Mouse (Mus musculus): ENCODE measurements around the gene Gimap7. TPM values are rescaled to one million over a fixed set of nuclear protein-coding genes. Genes with fewer than 3 reads are reported as not detected.

Gimap7 gene
- polyA plus RNA-seq, 1 experiment from 2014 or later, result 0.09 TPM

DNA sequence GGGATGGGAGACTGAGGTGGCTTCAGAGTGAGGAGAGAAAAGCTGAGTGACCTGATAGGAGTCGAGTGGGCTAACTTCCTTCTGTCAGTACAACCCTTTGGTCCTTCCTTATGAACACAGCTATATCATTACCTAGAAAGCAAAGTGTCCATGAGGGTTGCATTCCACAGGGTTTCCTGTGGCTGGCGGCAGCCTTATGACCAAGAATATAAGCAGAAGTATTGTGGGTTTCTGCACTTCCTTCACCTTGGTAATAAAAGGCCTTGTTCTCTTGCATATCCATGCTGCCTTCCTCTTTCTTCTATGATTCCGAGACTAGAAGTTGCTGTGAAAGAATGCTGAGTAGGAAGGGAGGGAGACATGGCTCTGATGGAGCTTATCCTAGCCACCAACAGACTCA is 19.5 kb upstream of the Gimap7 start:
- no peaks in the 10 kb centered on the region for H3K4me1 ChIP-seq (replicated peaks; ENCODE audit: control insufficient read depth, insufficient read depth, low read length)
- no peak for ATAC-seq
- no peaks in the 10 kb centered on the region for H3K9me3 ChIP-seq (ENCODE audit: control insufficient read depth)
- H3K36me3 ChIP-seq (ENCODE audit: control insufficient read depth, insufficient read depth), result no peaks in the 10 kb centered on the region
- no peak overlapping the region for H3K9ac ChIP-seq (ENCODE audit: low read depth, low read length)
- 82% methylated on average over 3 of the region's 3 CpGs for WGBS
- no peak for TF ChIP-seq CTCF (IDR thresholded peaks at IDR 0.05; ENCODE audit: low read depth)
- H3K27ac ChIP-seq (ENCODE audit: low read depth, low read length), result no peak overlapping the region
- no peak overlapping the region for H3K4me2 ChIP-seq (replicated peaks; ENCODE audit: low read depth)
- H3K4me3 ChIP-seq (ENCODE audit: low read depth, low read length), result no peak overlapping the region
- H3K27me3 ChIP-seq (replicated peaks; ENCODE audit: control insufficient read depth, insufficient read depth, low read length), result no peaks in the 10 kb centered on the region

DNA sequence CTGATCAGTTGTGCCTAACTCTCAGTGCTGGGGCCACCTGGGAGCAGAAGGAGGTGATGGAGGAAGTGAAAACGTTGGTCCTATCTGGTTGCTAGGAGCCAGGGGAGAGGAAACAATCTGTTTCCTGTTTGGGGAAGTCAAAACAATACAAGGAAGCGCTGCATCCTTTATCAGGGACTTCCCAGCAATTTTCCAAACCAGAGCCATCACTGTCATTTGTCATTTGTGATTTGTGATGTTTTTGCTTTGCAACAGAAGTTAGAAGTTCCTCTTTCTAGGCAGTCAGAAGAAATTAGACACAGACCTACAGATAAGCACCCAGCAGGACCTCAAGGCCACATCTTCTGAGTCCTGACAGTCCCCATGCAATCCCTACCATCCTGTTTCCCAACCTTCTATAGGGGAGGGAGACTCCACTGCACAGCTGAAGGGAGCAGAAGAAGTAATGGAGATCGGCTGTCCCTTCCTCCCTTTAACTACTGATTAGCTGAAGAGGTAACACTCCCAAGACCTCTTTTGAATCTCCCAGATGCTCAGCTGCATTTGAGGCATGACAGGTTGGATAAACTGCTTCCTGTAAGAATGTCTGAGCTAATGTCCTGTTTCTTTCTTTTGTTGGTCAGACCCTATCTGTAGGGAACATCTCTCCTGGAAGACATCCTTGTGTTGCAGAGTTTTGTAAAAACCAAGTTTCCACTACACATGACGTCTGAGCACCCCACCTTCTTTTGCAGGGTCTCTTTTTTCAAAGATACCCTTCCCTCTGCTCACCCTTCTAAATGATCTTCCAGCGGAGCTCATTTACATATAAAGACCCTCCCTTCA is 18.0 kb upstream of the Gimap7 start:
- Histone ChIP-seq H3K4me1 (replicated peaks; ENCODE audit: control insufficient read depth, insufficient read depth, low read length) (no peaks in the 10 kb centered on the region), H3K9me3 (ENCODE audit: control insufficient read depth) (no peaks in the 10 kb centered on the region), H3K27me3 (replicated peaks; ENCODE audit: control insufficient read depth, insufficient read depth, low read length) (no peaks in the 10 kb centered on the region), H3K9ac (ENCODE audit: low read depth, low read length) (no peak overlapping the region), H3K36me3 (ENCODE audit: control insufficient read depth, insufficient read depth) (no peaks in the 10 kb centered on the region), H3K27ac (ENCODE audit: low read depth, low read length) (no peak overlapping the region; the same call in 1 of the 2 replicates), H3K4me2 (replicated peaks; ENCODE audit: low read depth) (no peak overlapping the region), H3K4me3 (ENCODE audit: low read depth, low read length) (no peak overlapping the region)
- ATAC-seq, result no peak
- 54% methylated on average over 5 of the region's 5 CpGs for WGBS
- no peak for TF ChIP-seq CTCF (IDR thresholded peaks at IDR 0.05; ENCODE audit: low read depth)

DNA sequence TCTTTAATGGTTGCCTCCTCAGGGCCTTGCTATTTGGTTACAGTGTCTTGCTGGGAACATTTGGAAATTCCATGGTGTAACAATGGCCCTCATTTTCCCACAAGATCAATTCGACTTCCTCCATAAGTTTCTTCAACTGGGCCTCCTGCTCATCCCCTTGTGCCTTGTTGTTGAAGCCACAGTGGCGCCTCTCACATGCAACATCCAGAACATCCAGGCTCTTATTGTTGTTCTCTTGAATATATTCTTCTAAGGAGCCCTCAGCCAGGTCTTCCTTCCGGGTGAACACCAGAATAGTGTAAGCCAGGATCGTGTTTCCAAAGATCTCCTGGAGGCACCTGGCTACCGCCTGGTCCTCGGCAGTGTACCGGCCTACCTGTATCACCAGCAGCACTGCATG is 16.3 kb upstream of the Gimap7 start:
- no peak overlapping the region for H3K4me3 ChIP-seq (ENCODE audit: low read depth, low read length)

DNA sequence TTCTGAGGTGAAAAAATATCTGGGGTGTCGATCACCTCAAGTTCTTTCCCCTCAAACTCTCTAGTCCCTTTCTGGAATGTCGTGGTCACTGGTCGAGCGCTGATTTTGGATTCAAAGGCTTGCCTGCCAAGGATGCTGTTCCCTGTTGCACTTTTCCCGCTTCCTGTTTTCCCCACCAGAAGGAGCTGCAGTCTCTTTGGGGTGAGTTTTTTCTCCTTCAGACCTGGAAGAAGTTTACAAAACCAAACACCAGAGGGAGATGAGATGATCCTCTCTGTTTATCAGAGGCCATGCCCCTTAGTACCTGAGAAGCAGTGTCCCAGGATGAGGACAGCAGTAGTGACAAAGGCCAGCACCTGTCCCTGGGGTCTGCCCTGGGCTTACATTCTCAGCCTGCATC is 15.8 kb upstream of the Gimap7 start:
- no peak overlapping the region for H3K4me2 ChIP-seq (replicated peaks; ENCODE audit: low read depth)
- no peak overlapping the region for H3K9ac ChIP-seq (ENCODE audit: low read depth, low read length)
- H3K36me3 ChIP-seq (ENCODE audit: control insufficient read depth, insufficient read depth), result no peaks in the 10 kb centered on the region
- TF ChIP-seq CTCF (IDR thresholded peaks at IDR 0.05; ENCODE audit: low read depth), result peak; percentile 60
- no peaks in the 10 kb centered on the region for H3K4me1 ChIP-seq (replicated peaks; ENCODE audit: control insufficient read depth, insufficient read depth, low read length)
- H3K27me3 ChIP-seq (replicated peaks; ENCODE audit: control insufficient read depth, insufficient read depth, low read length), result no peaks in the 10 kb centered on the region
- WGBS, result 66% methylated on average over 5 of the region's 5 CpGs
- H3K9me3 ChIP-seq (ENCODE audit: control insufficient read depth), result no peaks in the 10 kb centered on the region
- ATAC-seq, result no peak
- H3K4me3 ChIP-seq (ENCODE audit: low read depth, low read length), result no peak overlapping the region
- H3K27ac ChIP-seq (ENCODE audit: low read depth, low read length), result no peak overlapping the region

More for the DNA sequence above, 16.3 kb upstream of the Gimap7 start:
- Histone ChIP-seq H3K9me3 (ENCODE audit: control insufficient read depth) (no peaks in the 10 kb centered on the region), H3K27ac (ENCODE audit: low read depth, low read length) (no peak overlapping the region), H3K27me3 (replicated peaks; ENCODE audit: control insufficient read depth, insufficient read depth, low read length) (no peaks in the 10 kb centered on the region), H3K36me3 (ENCODE audit: control insufficient read depth, insufficient read depth) (no peaks in the 10 kb centered on the region), H3K9ac (ENCODE audit: low read depth, low read length) (no peak overlapping the region), H3K4me1 (replicated peaks; ENCODE audit: control insufficient read depth, insufficient read depth, low read length) (no peaks in the 10 kb centered on the region), H3K4me2 (replicated peaks; ENCODE audit: low read depth) (no peak overlapping the region)
- ATAC-seq, result no peak
- TF ChIP-seq CTCF (IDR thresholded peaks at IDR 0.05; ENCODE audit: low read depth), result no peak
- 85% methylated on average over 7 of the region's 7 CpGs for WGBS

DNA sequence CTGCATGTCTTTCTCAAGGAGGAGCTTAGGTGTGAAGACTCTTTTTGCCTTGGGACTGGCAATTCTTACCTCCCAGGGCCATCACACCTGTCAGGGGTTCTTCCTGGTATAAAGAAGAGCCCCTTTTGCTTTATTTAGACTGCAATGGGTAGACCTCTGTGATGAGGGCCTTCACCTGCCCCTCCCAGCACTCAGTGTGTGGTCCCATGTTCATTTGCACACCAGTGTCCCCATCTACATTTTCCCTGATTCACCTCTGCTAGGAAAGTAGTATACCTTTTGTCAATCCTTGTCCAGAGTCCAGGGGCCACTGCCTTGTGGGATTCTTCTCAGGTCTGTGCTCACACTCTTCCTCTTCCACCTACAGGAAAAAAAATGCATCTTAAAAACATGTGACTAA is 14.3 kb upstream of the Gimap7 start:
- H3K9me3 ChIP-seq (ENCODE audit: control insufficient read depth), result no peaks in the 10 kb centered on the region
- H3K27ac ChIP-seq (ENCODE audit: low read depth, low read length), result no peak overlapping the region
- H3K4me1 ChIP-seq (replicated peaks; ENCODE audit: control insufficient read depth, insufficient read depth, low read length), result no peaks in the 10 kb centered on the region

DNA sequence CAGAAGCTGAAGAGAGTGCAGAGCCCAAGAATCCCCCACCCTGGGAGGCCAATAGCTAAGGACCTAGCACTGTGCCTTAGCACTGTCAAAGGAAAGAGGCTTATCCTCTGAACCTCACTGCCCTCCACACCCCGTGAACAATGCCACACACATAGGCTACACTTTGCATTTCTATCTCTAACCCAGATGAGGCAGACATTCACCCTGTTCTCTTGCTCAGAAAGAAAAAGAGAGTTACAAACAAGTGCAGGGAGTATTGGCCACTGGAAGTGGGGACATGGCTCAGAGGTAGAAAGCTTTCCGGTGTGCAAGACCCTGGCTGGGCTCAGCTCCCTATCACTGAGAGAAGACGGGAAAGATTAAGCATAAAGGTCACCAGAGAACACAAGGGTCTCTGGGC is 12.3 kb upstream of the Gimap7 start:
- no peaks in the 10 kb centered on the region for H3K9me3 ChIP-seq (ENCODE audit: control insufficient read depth)

More for the DNA sequence above, 14.3 kb upstream of the Gimap7 start:
- Histone ChIP-seq H3K4me3 (ENCODE audit: low read depth, low read length) (no peak overlapping the region), H3K4me2 (replicated peaks; ENCODE audit: low read depth) (no peak overlapping the region), H3K36me3 (ENCODE audit: control insufficient read depth, insufficient read depth) (no peaks in the 10 kb centered on the region), H3K27me3 (replicated peaks; ENCODE audit: control insufficient read depth, insufficient read depth, low read length) (no peaks in the 10 kb centered on the region), H3K9ac (ENCODE audit: low read depth, low read length) (no peak overlapping the region)
- ATAC-seq, result no peak
- no peak for TF ChIP-seq CTCF (IDR thresholded peaks at IDR 0.05; ENCODE audit: low read depth)

More for the DNA sequence above, 12.3 kb upstream of the Gimap7 start:
- Histone ChIP-seq H3K4me1 (replicated peaks; ENCODE audit: control insufficient read depth, insufficient read depth, low read length) (no peaks in the 10 kb centered on the region), H3K27me3 (replicated peaks; ENCODE audit: control insufficient read depth, insufficient read depth, low read length) (no peaks in the 10 kb centered on the region), H3K27ac (ENCODE audit: low read depth, low read length) (no peak overlapping the region), H3K4me3 (ENCODE audit: low read depth, low read length) (no peak overlapping the region), H3K36me3 (ENCODE audit: control insufficient read depth, insufficient read depth) (no peaks in the 10 kb centered on the region), H3K9ac (ENCODE audit: low read depth, low read length) (no peak overlapping the region), H3K4me2 (replicated peaks; ENCODE audit: low read depth) (peak overlapping the region; percentile 10)
- TF ChIP-seq CTCF (IDR thresholded peaks at IDR 0.05; ENCODE audit: low read depth), result no peak
- no peak for ATAC-seq
- 59% methylated on average over 3 of the region's 3 CpGs for WGBS
